Mouse (Mus musculus) layer of hippocampus, adult 6 months (tissue): ENCODE results near the gene Zg16. TPM values are rescaled to one million over a fixed set of nuclear protein-coding genes. Genes with fewer than 3 reads are reported as not detected.

Experiments used
- long read RNA-seq, 2 experiments: library from polyadenylated mRNA; unstranded; transcript quantifications; one replicate each; pipeline ENCODE4 v2.0.0; 2019 to 2020
- microRNA-seq: library from miRNA; unstranded; fragments of <30 nt; microRNA quantifications from one replicate; pipeline ENCODE4 v1.2.0, GENCODE M21; 2020
- polyA plus RNA-seq: library from polyadenylated mRNA; unstranded; fragments of <200 nt; fragmentation: Nextera tagmentation; gene quantifications from 2 replicates; pipeline ENCODE4 v1.2.3, GENCODE M21; 2021

Zg16 gene
- not detected in 2 replicates for polyA plus RNA-seq
- long read RNA-seq, experiment 1 = 0 reads
- long read RNA-seq, experiment 2 = 0 reads

GRCm38 (mm10) chr7:127087278-127088010 lies at the start of gene Zg16:
TSS of gene Zg16 (minus strand) at chr7:127087328.

GRCm38 (mm10) chr7:127121911-127122270 lies 34.8 kb upstream of the Zg16 start, which contains the start of gene Qprt:
TSS of gene Qprt (minus strand) at chr7:127122226.

GRCm38 (mm10) chr7:127091114-127091896 lies 4.2 kb upstream of the Zg16 start, which contains the start of gene AI467606:
TSS of gene AI467606 (plus strand) at chr7:127091359.

GRCm38 (mm10) chr7:127041851-127042672 lies 45.1 kb downstream of the Zg16 start, which contains the start of gene Kif22:
TSS of gene Kif22 (minus strand) at chr7:127042471.

GRCm38 (mm10) chr7:127026984-127027726 lies 60.0 kb downstream of the Zg16 start, which contains the start of gene Maz:
TSS of gene Maz (minus strand) at chr7:127027037.

GRCm38 (mm10) chr7:127020901-127021562 lies 66.1 kb downstream of the Zg16 start, which contains the start of the genes Gm42742 and Prrt2:
TSS of gene Gm42742 (minus strand) at chr7:127021097.
TSS of gene Prrt2 (minus strand) at chr7:127021211.

GRCm38 (mm10) chr7:127016971-127017949 lies 69.9 kb downstream of the Zg16 start, which contains the start of gene Pagr1a:
TSS of gene Pagr1a (minus strand) at chr7:127017352.

GRCm38 (mm10) chr7:127016481-127016485 lies 70.8 kb downstream of the Zg16 start, which contains the start of gene Pagr1b:
TSS of gene Pagr1b (minus strand) at chr7:127016484.

GRCm38 (mm10) chr7:127014320-127014719 lies 72.8 kb downstream of the Zg16 start, which contains the start of gene Mvp:
TSS of gene Mvp (minus strand) at chr7:127014621.

Small RNA genes within 50 kb of the gene (microRNA-seq; reads per million reads assigned to microRNA genes)
- not detected for gene Gm44343

Other genes starting within 250 kb of the Zg16 start
- 6.7 and 7.2 TPM in 2 replicates for gene Doc2a, start 239.9 kb downstream of the Zg16 start, polyA plus RNA-seq
- 2.4 and 3.8 TPM in 2 replicates for gene Hirip3, start 225.4 kb downstream of the Zg16 start, polyA plus RNA-seq
- 46.0 and 48.1 TPM in 2 replicates for gene Ino80e, start 225.0 kb downstream of the Zg16 start, polyA plus RNA-seq
- gene Taok2, start 202.6 kb downstream of the Zg16 start, polyA plus RNA-seq = 8.2 and 10.1 TPM in 2 replicates
- 28.6 and 32.5 TPM in 2 replicates for gene Tmem219, start 164.4 kb downstream of the Zg16 start, polyA plus RNA-seq
- 262 and 282 TPM in 2 replicates for gene Kctd13, start 158.4 kb downstream of the Zg16 start, polyA plus RNA-seq
- 10.4 and 12.0 TPM in 2 replicates for gene Asphd1, start 137.7 kb downstream of the Zg16 start, polyA plus RNA-seq
- gene Sez6l2, start 136.8 kb downstream of the Zg16 start, polyA plus RNA-seq = 70.3 and 76.4 TPM in 2 replicates
- 205 and 220 TPM in 2 replicates for gene Cdipt, start 111.4 kb downstream of the Zg16 start, polyA plus RNA-seq
- gene Cdiptos, start 111.2 kb downstream of the Zg16 start, polyA plus RNA-seq = 0.46 and 0.93 TPM in 2 replicates
- 4.2 and 5.5 TPM in 2 replicates for gene Mvp, start 72.7 kb downstream of the Zg16 start, polyA plus RNA-seq
- 0.55 TPM in 1 of 2 replicates, not detected in the other for gene Pagr1b, start 70.8 kb downstream of the Zg16 start, polyA plus RNA-seq
- gene Pagr1a, start 70.0 kb downstream of the Zg16 start, polyA plus RNA-seq = 28.6 and 49.8 TPM in 2 replicates
- 8.1 and 19.3 TPM in 2 replicates for gene Gm42742, start 66.2 kb downstream of the Zg16 start, polyA plus RNA-seq
- gene Prrt2, start 66.1 kb downstream of the Zg16 start, polyA plus RNA-seq = 96.1 and 120 TPM in 2 replicates
- 5.6 and 7.1 TPM in 2 replicates for gene Maz, start 60.3 kb downstream of the Zg16 start, polyA plus RNA-seq
- 15.6 and 17.6 TPM in 2 replicates for gene Kif22, start 44.9 kb downstream of the Zg16 start, polyA plus RNA-seq
- 1.8 and 2.1 TPM in 2 replicates for gene AI467606, start 4.0 kb upstream of the Zg16 start, polyA plus RNA-seq
- 0.89 and 0.97 TPM in 2 replicates for gene Qprt, start 34.9 kb upstream of the Zg16 start, polyA plus RNA-seq
- 0.06 TPM in 1 of 2 replicates, not detected in the other for gene Spn, start 50.5 kb upstream of the Zg16 start, polyA plus RNA-seq
- 30.0 and 34.9 TPM in 2 replicates for gene Cd2bp2, start 108.7 kb upstream of the Zg16 start, polyA plus RNA-seq
- 8.5 and 9.3 TPM in 2 replicates for gene Tbc1d10b, start 121.1 kb upstream of the Zg16 start, polyA plus RNA-seq
- 4.1 and 5.1 TPM in 2 replicates for gene Mylpf, start 121.6 kb upstream of the Zg16 start, polyA plus RNA-seq
- 12.1 and 12.3 TPM in 2 replicates for gene Zfp553, start 145.7 kb upstream of the Zg16 start, polyA plus RNA-seq
- gene Sept1, start 145.8 kb upstream of the Zg16 start, polyA plus RNA-seq = 1.3 and 2.0 TPM in 2 replicates
- gene Zfp771, start 156.9 kb upstream of the Zg16 start, polyA plus RNA-seq = 61.1 and 73.1 TPM in 2 replicates
- 66.6 and 67.2 TPM in 2 replicates for gene Dctpp1, start 173.4 kb upstream of the Zg16 start, polyA plus RNA-seq
- 60.4 and 69.7 TPM in 2 replicates for gene Sephs2, start 186.7 kb upstream of the Zg16 start, polyA plus RNA-seq
- 0.04 and 0.14 TPM in 2 replicates for gene Itgal, start 208.9 kb upstream of the Zg16 start, polyA plus RNA-seq